29 mouse cellular contexts compared by ENCODE assay signal in genomic region chr11:60962709-60963108, GRCm38 (mm10). TPM values are rescaled to one million over a fixed set of nuclear protein-coding genes. Genes with fewer than 3 reads are reported as not detected.
DNase-seq lines count a peak whose midpoint lies in the region; ATAC-seq and TF ChIP-seq lines count a peak whose summit lies in the region.
"Had no signal": no experiment of that assay in that cellular context is flagged by ENCODE, and none has a peak within 500 bp of the region (broad histone marks: within the 10 kb centered on the region; RNA-seq: fewer than 3 reads in every experiment).

No protein-coding gene starts in this region.

- no peaks in the 10 kb centered on the region for H3K9me3 ChIP-seq in lung, embryonic 16.5 days (ENCODE audit: control insufficient read depth, low read length)
- H3K9me3 ChIP-seq: embryonic facial prominence, embryonic 12.5 days; embryonic facial prominence, embryonic 15.5 days; forebrain, embryonic 15.5 days; heart, embryonic 13.5 days had no signal

- TF ChIP-seq POLR2A in brain, embryonic 14.5 days (IDR thresholded peaks at IDR 0.05; ENCODE audit: borderline replicate concordance, extremely low read depth, insufficient read depth, insufficient read length, poor library complexity, severe bottlenecking), result no peak

- intact Hi-C loops in gastrocnemius, adult 2 months (cut with DNase I), result no loop called here

- TF ChIP-seq CTCF in gastrocnemius, adult 2 months (IDR thresholded peaks at IDR 0.05), result no peak
- TF ChIP-seq CTCF in brain, embryonic 14.5 days (IDR thresholded peaks at IDR 0.05; ENCODE audit: borderline replicate concordance, extremely low read depth, insufficient read depth, insufficient read length), result no peak

- H3K27me3 ChIP-seq in lung, embryonic 16.5 days (ENCODE audit: control insufficient read depth, insufficient read depth, low read depth, low read length), result no peaks in the 10 kb centered on the region
- H3K27me3 ChIP-seq: embryonic facial prominence, embryonic 12.5 days; embryonic facial prominence, embryonic 15.5 days; forebrain, embryonic 15.5 days; heart, embryonic 13.5 days had no signal

- peak overlapping the region; percentile 19; the same call in 1 of the 2 replicates for H3K4me3 ChIP-seq in gastrocnemius, adult 2 months
- H3K4me3 ChIP-seq in lung, embryonic 16.5 days (ENCODE audit: low read length), result no peak overlapping the region
- H3K4me3 ChIP-seq: embryonic facial prominence, embryonic 12.5 days; embryonic facial prominence, embryonic 15.5 days; forebrain, embryonic 15.5 days; heart, adult 2 months; heart, embryonic 10.5 days; heart, embryonic 13.5 days had no signal

- ATAC-seq in lung, embryonic 16.5 days (ENCODE audit: low read depth), result peak; percentile 23; the same call in 1 of the 2 replicates
- ATAC-seq: CD4-positive, CD25-positive, alpha-beta regulatory T cell, adult 4 months; forebrain, embryonic 15.5 days; hindbrain, postnatal 0 days; inflammation-experienced regulatory T-cells, adult 6 months; intestine, embryonic 16.5 days had no signal

- DNase-seq in gastrocnemius, adult 2 months, result peak; percentile 58
- no peak for DNase-seq in gastrocnemius, postnatal 10 days
- no peak for DNase-seq in lung, postnatal 25 days (ENCODE audit: low spot score)
- DNase-seq in brain, adult 2 months (ENCODE audit: low read depth, low spot score), result peak; percentile 49
- peak; percentile 38 for DNase-seq in brain, embryonic 14.5 days (ENCODE audit: low read depth)
- DNase-seq in retina, postnatal 1 day, result no peak
- DNase-seq: adrenal gland, adult 8-10 months; adrenal gland, postnatal 25 days; cerebellum, adult 11 months; cerebellum, adult 2 months; cerebellum, adult 9-11 months; cerebellum, postnatal 25 days; heart, postnatal 14 days; heart, postnatal 4 days had no signal

- no peak overlapping the region for H3K4me2 ChIP-seq in lung, embryonic 16.5 days (ENCODE audit: low read depth, low read length)
- H3K4me2 ChIP-seq: embryonic facial prominence, embryonic 12.5 days; embryonic facial prominence, embryonic 15.5 days; forebrain, embryonic 15.5 days; heart, embryonic 13.5 days; hindbrain, embryonic 14.5 days had no signal

- peak overlapping the region; percentile 79 for H3K27ac ChIP-seq in gastrocnemius, adult 2 months
- no peak overlapping the region for H3K27ac ChIP-seq in lung, embryonic 16.5 days (ENCODE audit: low read length)
- H3K27ac ChIP-seq: embryonic facial prominence, embryonic 12.5 days; embryonic facial prominence, embryonic 15.5 days; forebrain, embryonic 15.5 days; heart, adult 2 months; heart, embryonic 10.5 days; heart, embryonic 13.5 days; hindbrain, embryonic 14.5 days; hindbrain, postnatal 0 days had no signal

- peaks cover 4% of the 10 kb centered on the region; the same call in 1 of the 2 replicates for H3K4me1 ChIP-seq in lung, embryonic 16.5 days (replicated peaks; ENCODE audit: control insufficient read depth, insufficient read depth, low read length)
- H3K4me1 ChIP-seq: heart, embryonic 10.5 days; heart, embryonic 13.5 days had no signal

- no peak overlapping the region for H3K9ac ChIP-seq in lung, embryonic 16.5 days (ENCODE audit: low read length)
- H3K9ac ChIP-seq: embryonic facial prominence, embryonic 12.5 days; embryonic facial prominence, embryonic 15.5 days; forebrain, embryonic 15.5 days; heart, embryonic 13.5 days; hindbrain, embryonic 14.5 days had no signal

- H3K36me3 ChIP-seq in lung, embryonic 16.5 days (ENCODE audit: control insufficient read depth, insufficient read depth, low read length), result no peaks in the 10 kb centered on the region
- H3K36me3 ChIP-seq: embryonic facial prominence, embryonic 12.5 days; embryonic facial prominence, embryonic 15.5 days; forebrain, embryonic 15.5 days; heart, embryonic 10.5 days; heart, embryonic 13.5 days had no signal

- 63% methylated on average over 5 of the region's 5 CpGs for WGBS in lung, embryonic 16.5 days

RNA-seq across cellular contexts. Expression of gene Map2k3, which starts 30.9 kb away (rescaled TPM):
- total RNA-seq in gastrocnemius, adult 2 months (2021), result 100 to 1,000 TPM; 136 to 159 TPM
- 100 to 1,000 TPM; 106 to 115 TPM for total RNA-seq in gastrocnemius, postnatal 10 days (2021)
- 110 and 114 TPM in 2 replicates for polyA plus RNA-seq in lung, embryonic 16.5 days (2015; fragmentation: Nextera tagmentation; extraction: Ambion mirVana)
- polyA plus RNA-seq in brain, embryonic 14.5 days (2012; rRNA removed), result 14.7 and 17.3 TPM in 2 replicates

RNA-seq across cellular contexts. Expression of gene Natd1, which starts 48.2 kb away (rescaled TPM):
- total RNA-seq in gastrocnemius, adult 2 months (2021), result 10 to 100 TPM in 1 of 2 experiments, 1 to 10 TPM in 1; 8.6 to 10.4 TPM
- 10 to 100 TPM; 12.4 to 16.8 TPM for total RNA-seq in gastrocnemius, postnatal 10 days (2021)
- polyA plus RNA-seq in lung, embryonic 16.5 days (2015; fragmentation: Nextera tagmentation; extraction: Ambion mirVana), result 19.9 and 21.6 TPM in 2 replicates
- polyA plus RNA-seq in brain, embryonic 14.5 days (2012; rRNA removed), result 51.5 and 54.6 TPM in 2 replicates

RNA-seq across cellular contexts. Expression of gene Kcnj12, which starts 59.7 kb away (rescaled TPM):
- total RNA-seq in gastrocnemius, adult 2 months (2021), result 10 to 100 TPM; 50.4 to 65.8 TPM
- total RNA-seq in gastrocnemius, postnatal 10 days (2021), result 10 to 100 TPM; 21.6 to 33.9 TPM
- polyA plus RNA-seq in lung, embryonic 16.5 days (2015; fragmentation: Nextera tagmentation; extraction: Ambion mirVana), result 0.41 and 0.67 TPM in 2 replicates
- 4.4 and 7.3 TPM in 2 replicates for polyA plus RNA-seq in brain, embryonic 14.5 days (2012; rRNA removed)
- total RNA-seq: common myeloid progenitor, adult 5-6 weeks; granulocyte monocyte progenitor cell, adult 5-6 weeks; MEL had no signal
- polyA plus RNA-seq: CD4-positive, CD25-positive, alpha-beta regulatory T cell, adult 4 months; inflammation-experienced regulatory T-cells, adult 6 months had no signal

Comparison
In these comparisons a context has a peak if more than half of its experiments do, and no peak if none do; other contexts are left out.
1. DNase-seq: peak in gastrocnemius, adult 2 months (single experiment), brain, adult 2 months (single experiment) and brain, embryonic 14.5 days (single experiment); none in gastrocnemius, postnatal 10 days (single experiment), lung, postnatal 25 days (single experiment) and retina, postnatal 1 day (single experiment).